Mouse (Mus musculus) olfactory bulb, adult 2 months (tissue): ENCODE data around the gene Dus1l.

Experiments
- CTCF ChIP-seq: fragments of 200-500 bp; IDR thresholded peaks from 2 replicates; pipeline ENCODE4 v1.5.1; 2012; ENCODE audit warnings: low read depth, mild to moderate bottlenecking, low read length, moderate library complexity; ENCODE audit not compliant: insufficient read depth
- POLR2A ChIP-seq: fragments of 200-500 bp; IDR thresholded peaks from 2 replicates; pipeline ENCODE4 v1.6.1; 2012; ENCODE audit warnings: mild to moderate bottlenecking, low read depth, low read length, moderate library complexity; ENCODE audit not compliant: insufficient read depth

DNA sequence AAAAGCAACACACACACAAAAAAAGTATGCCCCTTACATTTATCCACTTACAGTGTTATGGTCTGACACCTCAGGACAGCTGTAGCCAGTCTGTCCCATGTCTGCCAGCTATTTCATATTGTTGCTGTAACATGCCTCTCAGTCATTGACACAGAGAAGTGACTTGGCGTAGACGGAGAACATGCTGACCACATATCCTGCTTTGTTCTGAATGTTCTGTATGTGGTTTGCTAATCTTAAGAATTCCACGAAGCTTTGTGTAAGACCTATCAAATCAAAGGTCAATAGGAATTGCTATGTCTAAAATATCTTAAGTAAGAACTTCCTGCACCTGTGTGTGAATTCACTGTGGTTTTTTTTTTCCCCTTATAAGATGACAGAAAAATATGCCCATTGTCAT is 2.0 kb upstream of the Dus1l start:
- TF ChIP-seq CTCF (no peak), POLR2A (no peak)
